Mouse (Mus musculus): ENCODE results near the gene Pawr. TPM values are rescaled to one million over a fixed set of nuclear protein-coding genes. Genes with fewer than 3 reads are reported as not detected.
A peak's percentile ranks its signal among the peaks of the same experiment; 100 is the strongest.

Pawr gene
- polyA plus RNA-seq, 1 experiment from 2014 or later: 12.8 TPM

- no peaks in the 10 kb centered on the region for H3K27me3 ChIP-seq (replicated peaks; ENCODE audit: control insufficient read depth, insufficient read depth, low read length)
- no peak overlapping the region for H3K9ac ChIP-seq (ENCODE audit: low read depth, low read length)
- no peak overlapping the region for H3K27ac ChIP-seq (ENCODE audit: low read depth, low read length)
- no peaks in the 10 kb centered on the region for H3K4me1 ChIP-seq (replicated peaks; ENCODE audit: control insufficient read depth, insufficient read depth, low read length)
- no peak overlapping the region for H3K4me2 ChIP-seq
- H3K4me3 ChIP-seq (ENCODE audit: low read depth, low read length): no peak overlapping the region
- peaks cover 4% of the 10 kb centered on the region; the same call in 1 of the 2 replicates for H3K36me3 ChIP-seq (ENCODE audit: control insufficient read depth, insufficient read depth, low read length)
- no peaks in the 10 kb centered on the region for H3K9me3 ChIP-seq (ENCODE audit: control insufficient read depth, low read length)
- DNase-seq (ENCODE audit: low spot score) (no peak), ATAC-seq (replicated peaks; ENCODE audit: low FRiP score) (no peak)
- WGBS: 71% methylated on average over 10 of the region's 10 CpGs
Observed at GRCm38 (mm10) chr10:108354726-108355391, 22.9 kb downstream of the Pawr start.

GRCm38 (mm10) chr10:108355392-108355775, 23.5 kb downstream of the Pawr start:
- H3K9me3 ChIP-seq (ENCODE audit: control insufficient read depth, low read length): no peaks in the 10 kb centered on the region
- no peak for ATAC-seq (replicated peaks; ENCODE audit: low FRiP score)
- H3K36me3 ChIP-seq (ENCODE audit: control insufficient read depth, insufficient read depth, low read length): peaks cover 4% of the 10 kb centered on the region; the same call in 1 of the 2 replicates

GRCm38 (mm10) chr10:108356601-108357187, 24.8 kb downstream of the Pawr start:
- no peaks in the 10 kb centered on the region for H3K9me3 ChIP-seq (ENCODE audit: control insufficient read depth, low read length)
- H3K4me2 ChIP-seq: no peak overlapping the region
- 94% methylated on average over 12 of the region's 12 CpGs for WGBS
- DNase-seq (ENCODE audit: low spot score): no peak
- H3K27ac ChIP-seq (ENCODE audit: low read depth, low read length): no peak overlapping the region
- no peak for ATAC-seq (replicated peaks; ENCODE audit: low FRiP score)
- H3K9ac ChIP-seq (ENCODE audit: low read depth, low read length): no peak overlapping the region
- peaks cover 4% of the 10 kb centered on the region; the same call in 1 of the 2 replicates for H3K36me3 ChIP-seq (ENCODE audit: control insufficient read depth, insufficient read depth, low read length)
- no peaks in the 10 kb centered on the region for H3K27me3 ChIP-seq (replicated peaks; ENCODE audit: control insufficient read depth, insufficient read depth, low read length)
- H3K4me1 ChIP-seq (replicated peaks; ENCODE audit: control insufficient read depth, insufficient read depth, low read length): no peaks in the 10 kb centered on the region
- H3K4me3 ChIP-seq (ENCODE audit: low read depth, low read length): no peak overlapping the region

More at GRCm38 (mm10) chr10:108355392-108355775, 23.5 kb downstream of the Pawr start:
- no peak for DNase-seq (ENCODE audit: low spot score)
- Histone ChIP-seq H3K27ac (ENCODE audit: low read depth, low read length) (no peak overlapping the region), H3K27me3 (replicated peaks; ENCODE audit: control insufficient read depth, insufficient read depth, low read length) (no peaks in the 10 kb centered on the region), H3K4me2 (no peak overlapping the region), H3K4me1 (replicated peaks; ENCODE audit: control insufficient read depth, insufficient read depth, low read length) (no peaks in the 10 kb centered on the region), H3K9ac (ENCODE audit: low read depth, low read length) (no peak overlapping the region), H3K4me3 (ENCODE audit: low read depth, low read length) (no peak overlapping the region)
- 91% methylated on average over 3 of the region's 3 CpGs for WGBS

GRCm38 (mm10) chr10:108359974-108360373, 28.1 kb downstream of the Pawr start:
- Histone ChIP-seq H3K27ac (ENCODE audit: low read depth, low read length) (no peak overlapping the region), H3K4me1 (replicated peaks; ENCODE audit: control insufficient read depth, insufficient read depth, low read length) (no peaks in the 10 kb centered on the region), H3K36me3 (ENCODE audit: control insufficient read depth, insufficient read depth, low read length) (peaks cover 4% of the 10 kb centered on the region; the same call in 1 of the 2 replicates), H3K9ac (ENCODE audit: low read depth, low read length) (no peak overlapping the region), H3K4me3 (ENCODE audit: low read depth, low read length) (no peak overlapping the region), H3K27me3 (replicated peaks; ENCODE audit: control insufficient read depth, insufficient read depth, low read length) (no peaks in the 10 kb centered on the region), H3K4me2 (no peak overlapping the region), H3K9me3 (ENCODE audit: control insufficient read depth, low read length) (no peaks in the 10 kb centered on the region)
- DNase-seq (ENCODE audit: low spot score) (no peak), ATAC-seq (replicated peaks; ENCODE audit: low FRiP score) (0 out of 2 replicates have a peak, but pooled peaks have one; percentile 24)
- 78% methylated on average over 16 of the region's 16 CpGs for WGBS

- H3K4me3 ChIP-seq (ENCODE audit: low read depth, low read length): no peak overlapping the region
- peaks cover 4% of the 10 kb centered on the region; the same call in 1 of the 2 replicates for H3K36me3 ChIP-seq (ENCODE audit: control insufficient read depth, insufficient read depth, low read length)
- no peak overlapping the region for H3K27ac ChIP-seq (ENCODE audit: low read depth, low read length)
- H3K4me2 ChIP-seq: no peak overlapping the region
- ATAC-seq (replicated peaks; ENCODE audit: low FRiP score): no peak
- H3K9me3 ChIP-seq (ENCODE audit: control insufficient read depth, low read length): peaks cover 3% of the 10 kb centered on the region; the same call in 1 of the 2 replicates
- H3K4me1 ChIP-seq (replicated peaks; ENCODE audit: control insufficient read depth, insufficient read depth, low read length): no peaks in the 10 kb centered on the region
- 69% methylated on average over 6 of the region's 6 CpGs for WGBS
- H3K9ac ChIP-seq (ENCODE audit: low read depth, low read length): no peak overlapping the region
- H3K27me3 ChIP-seq (replicated peaks; ENCODE audit: control insufficient read depth, insufficient read depth, low read length): no peaks in the 10 kb centered on the region
- DNase-seq (ENCODE audit: low spot score): no peak
Observed at GRCm38 (mm10) chr10:108360801-108361200, 28.9 kb downstream of the Pawr start.

GRCm38 (mm10) chr10:108361419-108362155, 29.7 kb downstream of the Pawr start:
- peaks cover 5% of the 10 kb centered on the region; the same call in 1 of the 2 replicates for H3K9me3 ChIP-seq (ENCODE audit: control insufficient read depth, low read length)
- H3K9ac ChIP-seq (ENCODE audit: low read depth, low read length): no peak overlapping the region
- H3K36me3 ChIP-seq (ENCODE audit: control insufficient read depth, insufficient read depth, low read length): peaks cover 4% of the 10 kb centered on the region; the same call in 1 of the 2 replicates
- H3K4me3 ChIP-seq (ENCODE audit: low read depth, low read length): no peak overlapping the region
- H3K4me1 ChIP-seq (replicated peaks; ENCODE audit: control insufficient read depth, insufficient read depth, low read length): no peaks in the 10 kb centered on the region
- H3K4me2 ChIP-seq: no peak overlapping the region
- no peaks in the 10 kb centered on the region for H3K27me3 ChIP-seq (replicated peaks; ENCODE audit: control insufficient read depth, insufficient read depth, low read length)
- 79% methylated on average over 9 of the region's 9 CpGs for WGBS
- no peak for DNase-seq (ENCODE audit: low spot score)
- no peak overlapping the region for H3K27ac ChIP-seq (ENCODE audit: low read depth, low read length)
- no peak for ATAC-seq (replicated peaks; ENCODE audit: low FRiP score)

GRCm38 (mm10) chr10:108363932-108364331, 32.0 kb downstream of the Pawr start:
- no peak overlapping the region for H3K4me2 ChIP-seq
- no peaks in the 10 kb centered on the region for H3K27me3 ChIP-seq (replicated peaks; ENCODE audit: control insufficient read depth, insufficient read depth, low read length)
- H3K9ac ChIP-seq (ENCODE audit: low read depth, low read length): no peak overlapping the region
- WGBS: 80% methylated on average over 9 of the region's 9 CpGs
- H3K27ac ChIP-seq (ENCODE audit: low read depth, low read length): no peak overlapping the region
- no peaks in the 10 kb centered on the region; the same call in 1 of the 2 replicates for H3K4me1 ChIP-seq (replicated peaks; ENCODE audit: control insufficient read depth, insufficient read depth, low read length)
- no peak for ATAC-seq (replicated peaks; ENCODE audit: low FRiP score)
- no peak overlapping the region for H3K4me3 ChIP-seq (ENCODE audit: low read depth, low read length)
- DNase-seq (ENCODE audit: low spot score): no peak
- no peaks in the 10 kb centered on the region for H3K36me3 ChIP-seq (ENCODE audit: control insufficient read depth, insufficient read depth, low read length)
- H3K9me3 ChIP-seq (ENCODE audit: control insufficient read depth, low read length): peaks cover 5% of the 10 kb centered on the region; the same call in 1 of the 2 replicates

- H3K9me3 ChIP-seq (ENCODE audit: control insufficient read depth, low read length): peaks cover 5% of the 10 kb centered on the region; the same call in 1 of the 2 replicates
- WGBS: 91% methylated on average over 26 of the region's 26 CpGs
- no peak for DNase-seq (ENCODE audit: low spot score)
Observed at GRCm38 (mm10) chr10:108364946-108365719, 33.2 kb downstream of the Pawr start.

More at GRCm38 (mm10) chr10:108364946-108365719, 33.2 kb downstream of the Pawr start:
- no peaks in the 10 kb centered on the region for H3K36me3 ChIP-seq (ENCODE audit: control insufficient read depth, insufficient read depth, low read length)
- H3K4me2 ChIP-seq: no peak overlapping the region
- H3K27ac ChIP-seq (ENCODE audit: low read depth, low read length): no peak overlapping the region
- H3K27me3 ChIP-seq (replicated peaks; ENCODE audit: control insufficient read depth, insufficient read depth, low read length): no peaks in the 10 kb centered on the region
- no peak for ATAC-seq (replicated peaks; ENCODE audit: low FRiP score)
- H3K4me1 ChIP-seq (replicated peaks; ENCODE audit: control insufficient read depth, insufficient read depth, low read length): no peaks in the 10 kb centered on the region; the same call in 1 of the 2 replicates
- no peak overlapping the region for H3K4me3 ChIP-seq (ENCODE audit: low read depth, low read length)
- H3K9ac ChIP-seq (ENCODE audit: low read depth, low read length): no peak overlapping the region

Data from liver, embryonic 11.5 days (tissue).